Mouse (Mus musculus): Measurements from ENCODE around the gene Scpep1. TPM values are rescaled to one million over a fixed set of nuclear protein-coding genes. Genes with fewer than 3 reads are reported as not detected.

Scpep1 gene
- 35.6 TPM for polyA plus RNA-seq (2017; shearing (Covaris generic))

DNA sequence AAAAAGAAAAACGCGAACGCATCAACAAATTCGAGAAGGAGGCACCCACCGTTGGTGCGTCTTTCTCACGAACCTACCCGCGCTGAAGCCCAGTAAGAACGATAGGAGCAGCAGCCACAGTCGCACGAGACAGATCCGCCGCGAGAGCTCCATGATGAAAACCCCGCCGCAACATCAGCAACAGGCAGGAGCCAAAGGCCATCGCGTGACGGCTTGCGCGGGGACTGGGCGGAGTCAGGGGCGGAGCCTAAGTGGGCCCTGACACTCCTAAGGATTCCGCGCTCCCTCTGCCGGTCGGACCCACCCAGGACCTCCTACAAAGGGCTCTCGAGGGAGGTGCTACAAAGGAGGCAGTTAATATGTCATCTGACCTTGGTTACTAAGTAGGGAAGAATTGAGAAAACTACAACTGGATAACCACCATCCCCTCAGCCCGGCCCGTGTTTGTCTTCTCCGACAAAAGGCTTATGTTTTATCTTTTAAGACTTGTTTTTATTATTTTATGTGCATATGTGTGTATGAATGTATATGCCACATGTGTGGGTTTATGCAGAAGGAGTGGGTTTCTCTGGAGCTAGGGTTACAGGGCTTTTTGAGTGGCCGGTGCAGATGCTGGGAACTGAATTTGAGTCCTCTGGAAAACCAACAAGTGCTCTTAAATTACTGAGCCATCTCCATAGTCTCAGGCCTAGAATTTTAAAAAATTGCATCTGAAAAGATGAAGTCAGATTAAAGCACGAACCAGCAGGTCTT lies at the start of gene Scpep1:
Gene Scpep1, minus strand, starts transcription at position 249 of the 753 bp plus-strand sequence.

DNA sequence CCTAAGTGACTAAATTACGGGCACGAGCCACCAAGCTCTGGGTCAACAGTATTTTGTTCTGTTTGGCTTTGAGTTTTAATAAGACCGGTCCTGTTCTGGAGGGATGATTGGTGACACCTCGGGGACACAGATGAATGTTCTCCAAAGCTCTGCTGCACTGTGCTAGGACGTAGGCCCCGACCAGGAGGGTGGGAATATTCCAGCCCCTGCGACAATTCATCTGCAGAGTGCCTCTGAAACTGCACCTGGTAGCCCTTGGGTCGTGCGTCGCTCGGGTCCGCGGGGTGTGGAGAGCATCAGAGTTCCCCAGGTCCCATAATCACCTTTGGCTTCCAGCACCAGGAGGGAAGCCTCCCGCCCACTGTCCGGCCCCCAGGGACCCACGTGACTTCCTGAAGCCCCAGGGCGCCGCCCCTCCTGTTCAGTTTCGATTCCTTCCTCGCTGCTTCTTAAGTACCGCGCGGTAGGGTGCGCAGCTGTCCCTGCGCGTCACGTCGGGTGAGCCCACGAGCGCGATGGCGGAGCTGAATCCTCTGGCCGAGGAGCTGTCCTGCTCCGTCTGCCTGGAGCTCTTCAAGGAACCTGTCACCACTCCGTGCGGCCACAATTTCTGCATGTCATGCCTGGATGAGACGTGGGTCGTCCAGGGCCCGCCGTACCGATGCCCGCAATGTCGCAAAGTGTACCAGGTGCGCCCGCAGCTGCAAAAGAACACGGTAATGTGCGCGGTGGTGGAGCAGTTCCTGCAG lies 43.9 kb upstream of the Scpep1 start, which contains the start of gene Trim25:
Gene Trim25, plus strand, starts transcription at position 403 of the 749 bp plus-strand sequence.

DNA sequence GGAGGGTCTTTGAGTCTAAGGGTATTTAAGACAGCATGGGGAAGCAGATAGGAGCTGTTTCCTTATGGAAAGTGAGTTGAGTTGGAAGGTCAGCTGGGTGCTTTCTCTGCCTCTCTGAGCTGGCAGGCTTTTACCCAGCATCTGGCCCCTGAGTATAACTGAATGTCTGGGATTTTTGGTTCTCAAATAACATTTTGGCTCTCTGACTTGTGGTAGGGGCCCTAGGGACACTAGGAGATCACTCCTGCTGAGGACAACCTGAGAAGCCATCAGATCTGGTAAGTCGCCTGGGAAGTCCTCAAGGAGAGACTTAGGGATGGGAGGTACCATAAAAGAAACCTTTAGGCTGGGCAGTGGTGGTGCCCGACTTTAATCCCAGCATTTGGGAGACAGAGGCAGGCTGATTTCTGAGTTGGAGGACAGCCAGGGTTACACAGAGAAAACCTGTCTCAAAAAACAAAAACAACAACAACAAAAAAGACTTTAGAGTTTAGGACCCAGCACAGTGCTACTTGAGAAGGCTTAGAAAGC lies 15.0 kb upstream of the Scpep1 start, which contains the start of gene Coil:
Gene Coil, plus strand, starts transcription at position 51 of the 531 bp plus-strand sequence.

DNA sequence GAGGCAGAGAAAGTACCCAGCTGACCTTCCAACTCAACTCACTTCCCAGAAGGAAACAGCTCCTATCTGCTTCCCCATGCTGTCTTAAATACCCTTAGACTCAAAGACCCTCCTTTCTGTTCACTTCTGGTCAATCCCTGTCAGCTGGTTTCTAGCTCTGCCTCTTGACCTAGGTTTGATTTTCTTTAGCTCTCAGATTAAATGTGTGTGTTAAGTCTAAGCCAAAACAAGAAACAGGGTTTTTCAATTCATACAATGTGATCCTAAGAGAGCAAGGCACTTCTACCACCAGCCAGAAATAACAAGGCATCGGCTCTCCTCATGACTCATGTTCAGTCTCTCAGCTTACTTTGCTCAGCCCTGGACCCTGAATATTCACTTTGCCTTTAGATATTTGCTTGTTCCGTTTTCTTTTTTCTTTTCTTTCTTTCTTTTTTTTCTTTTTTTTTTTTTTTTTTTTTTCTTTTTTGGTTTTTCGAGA lies 11.7 kb upstream of the Scpep1 start, which contains the start of gene Elobl:
Gene Elobl, minus strand, starts transcription at position 51 of the 481 bp plus-strand sequence.

Other genes starting within 250 kb of the Scpep1 start
- gene Msi2, start 237.0 kb downstream of the Scpep1 start, polyA plus RNA-seq (2017; shearing (Covaris generic)): 9.7 TPM
- 1.2 TPM for gene Akap1, start 90.9 kb downstream of the Scpep1 start, polyA plus RNA-seq (2017; shearing (Covaris generic))
- not detected for gene Elobl, start 11.5 kb upstream of the Scpep1 start, polyA plus RNA-seq (2017; shearing (Covaris generic))
- 6.5 TPM for gene Coil, start 14.8 kb upstream of the Scpep1 start, polyA plus RNA-seq (2017; shearing (Covaris generic))
- 26.0 TPM for gene Trim25, start 43.9 kb upstream of the Scpep1 start, polyA plus RNA-seq (2017; shearing (Covaris generic))
- gene Dgke, start 111.4 kb upstream of the Scpep1 start, polyA plus RNA-seq (2017; shearing (Covaris generic)): 11.4 TPM
- not detected for gene Gm525, start 118.4 kb upstream of the Scpep1 start, polyA plus RNA-seq (2017; shearing (Covaris generic))

All from effector memory CD4-positive, alpha-beta T cell, adult 7 months (primary cell).